Mouse (Mus musculus): Measurements from ENCODE around the gene Smarca5.

Gene Smarca5

GRCm38 (mm10) chr8:80669277-80669901, 69.9 kb downstream of the Smarca5 start:
- no peak for DNase-seq (ENCODE audit: low spot score in 2 of 2)

DNA sequence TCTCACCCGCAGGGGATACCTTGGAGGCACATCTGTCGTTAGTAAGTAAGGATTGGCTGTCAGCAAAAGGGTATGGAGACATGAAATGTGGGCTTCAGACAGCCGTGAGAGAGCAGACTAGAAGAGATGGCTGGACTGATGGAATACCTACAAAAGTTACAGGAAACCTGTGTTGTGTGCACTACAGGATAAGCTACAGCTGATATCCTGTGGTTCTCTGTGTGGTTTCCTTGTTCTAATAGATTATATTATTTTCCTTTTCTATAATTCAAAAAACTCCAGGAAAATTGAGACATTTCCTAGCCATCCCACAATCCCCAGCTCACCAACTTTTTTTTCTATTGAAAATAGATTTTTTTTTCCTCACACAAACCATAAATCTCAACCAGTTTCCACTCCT, 75.8 kb downstream of the Smarca5 start:
- no peak for DNase-seq (ENCODE audit: low spot score in 2 of 2)

DNA sequence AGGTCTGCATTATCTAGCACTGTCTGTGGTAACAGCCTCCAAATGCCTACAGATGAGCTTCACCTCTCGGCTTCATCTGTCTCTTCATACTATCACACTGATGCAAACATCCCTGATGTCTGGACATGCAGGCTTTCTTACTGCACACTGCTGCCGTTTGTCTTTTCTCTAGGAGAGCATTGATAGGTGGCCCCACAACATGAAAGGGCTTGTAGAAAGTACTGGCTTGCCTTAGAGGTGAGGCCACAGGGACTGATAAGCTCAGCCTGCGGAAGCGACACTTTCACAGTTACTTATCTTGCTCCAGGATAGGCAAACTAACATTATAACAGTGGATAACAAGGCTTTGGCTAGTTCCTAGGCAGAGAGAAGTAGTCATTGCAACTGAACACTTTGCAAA, 78.2 kb downstream of the Smarca5 start:
- DNase-seq (ENCODE audit: low spot score in 2 of 2), result no peak

GRCm38 (mm10) chr8:80657639-80658038, 81.7 kb downstream of the Smarca5 start:
- DNase-seq (ENCODE audit: low spot score in 2 of 2), result no peak

All from frontal cortex, postnatal 25 days (tissue).